In the genomic region with DNA sequence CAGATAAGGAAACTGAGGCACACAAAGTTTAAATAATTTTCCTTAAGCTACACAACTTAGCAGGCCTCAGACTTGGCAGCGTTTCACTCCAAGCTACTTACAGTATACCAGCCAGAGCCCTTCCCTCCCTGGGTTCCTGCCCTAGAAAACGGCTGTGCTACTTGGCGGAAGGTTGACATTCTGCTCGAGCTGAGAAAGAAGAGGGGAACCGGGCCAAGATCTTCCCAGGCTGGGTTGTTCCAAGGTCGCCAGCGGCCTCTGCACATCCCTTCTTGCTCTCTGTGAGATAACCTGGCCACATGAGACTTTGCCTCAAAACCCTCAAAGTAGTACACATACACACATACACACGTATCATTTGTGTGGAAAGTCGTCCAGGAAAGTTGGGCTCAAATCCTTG, we compare ENCODE assay signal across 9 mouse cellular contexts. TPM values are rescaled to one million over a fixed set of nuclear protein-coding genes. Genes with fewer than 3 reads are reported as not detected.
A peak's percentile ranks its signal among the peaks of the same experiment; 100 is the strongest.
DNase-seq lines count a peak whose midpoint lies in the region; ATAC-seq and TF ChIP-seq lines count a peak whose summit lies in the region.
"Had no signal": no experiment of that assay in that cellular context is flagged by ENCODE, and none has a peak within 500 bp of the region (broad histone marks: within the 10 kb centered on the region; RNA-seq: fewer than 3 reads in every experiment).

No protein-coding gene starts in this region.

- H3K36me3 ChIP-seq in hindbrain, embryonic 14.5 days (replicated peaks; ENCODE audit: control insufficient read depth, insufficient read depth): no peaks in the 10 kb centered on the region
- no peaks in the 10 kb centered on the region for H3K36me3 ChIP-seq in limb, embryonic 14.5 days (ENCODE audit: control insufficient read depth, insufficient read depth, low read length)
- H3K36me3 ChIP-seq in neural tube, embryonic 13.5 days: no peaks in the 10 kb centered on the region

- no peaks in the 10 kb centered on the region for H3K9me3 ChIP-seq in hindbrain, embryonic 14.5 days (ENCODE audit: control insufficient read depth, low read length)
- H3K9me3 ChIP-seq in limb, embryonic 14.5 days (ENCODE audit: control insufficient read depth, low read length): no peaks in the 10 kb centered on the region
- H3K9me3 ChIP-seq in neural tube, embryonic 13.5 days: no peaks in the 10 kb centered on the region

- peak overlapping the region; percentile 96 for H3K4me2 ChIP-seq in hindbrain, embryonic 14.5 days (replicated peaks)
- H3K4me2 ChIP-seq in limb, embryonic 14.5 days (replicated peaks; ENCODE audit: low read depth, low read length, severe bottlenecking): peak overlapping the region; percentile 87
- peak overlapping the region; percentile 95 for H3K4me2 ChIP-seq in neural tube, embryonic 13.5 days

- peak; percentile 53 for DNase-seq in layer of hippocampus, adult 11-12 months (ENCODE audit: low spot score)
- DNase-seq in layer of hippocampus, adult 8-10 months (ENCODE audit: low spot score in 2 of 2): no peak
- peak; percentile 90 for DNase-seq in brain, adult 2 months (ENCODE audit: low read depth, low spot score)
- DNase-seq in gastrocnemius, adult 2 months: peak; percentile 92
- DNase-seq in hindbrain, embryonic 14.5 days (ENCODE audit: low spot score): peak; percentile 36
- peak; percentile 62 for DNase-seq in limb, embryonic 14.5 days (ENCODE audit: low spot score)
- no peak for DNase-seq in B cell, adult 2 months

- intact Hi-C loops in gastrocnemius, adult 2 months (cut with DNase I): loop anchor here (2.0 to 5.0 kb wide), 3 partner anchors 17 to 131 kb away; partner anchors contain the start of genes Blm and Fes

- H3K27ac ChIP-seq in gastrocnemius, adult 2 months: peak overlapping the region; percentile 97
- no peak overlapping the region for H3K27ac ChIP-seq in hindbrain, embryonic 14.5 days
- no peak overlapping the region for H3K27ac ChIP-seq in limb, embryonic 14.5 days (replicated peaks; ENCODE audit: low read depth, low read length)
- peak overlapping the region; percentile 6; the same call in 1 of the 2 replicates for H3K27ac ChIP-seq in neural tube, embryonic 13.5 days (replicated peaks)

- TF ChIP-seq POLR2A in limb, embryonic 14.5 days (IDR thresholded peaks at IDR 0.05; ENCODE audit: borderline replicate concordance, extremely low read depth, insufficient read depth, insufficient read length): no peak

- H3K4me3 ChIP-seq in gastrocnemius, adult 2 months: peak overlapping the region; percentile 90
- peak overlapping the region; percentile 78; the same call in 1 of the 2 replicates for H3K4me3 ChIP-seq in hindbrain, embryonic 14.5 days (replicated peaks; ENCODE audit: low read length)
- H3K4me3 ChIP-seq in limb, embryonic 14.5 days (replicated peaks; ENCODE audit: low read length): peak overlapping the region; percentile 89; the same call in 1 of the 2 replicates
- peak overlapping the region; percentile 92; the same call in 1 of the 2 replicates for H3K4me3 ChIP-seq in neural tube, embryonic 13.5 days

- no peak for TF ChIP-seq CTCF in gastrocnemius, adult 2 months (IDR thresholded peaks at IDR 0.05)

- H3K27me3 ChIP-seq in hindbrain, embryonic 14.5 days (ENCODE audit: control insufficient read depth, insufficient read depth, low read length): no peaks in the 10 kb centered on the region
- H3K27me3 ChIP-seq in limb, embryonic 14.5 days (ENCODE audit: control insufficient read depth, insufficient read depth, low read length): no peaks in the 10 kb centered on the region
- H3K27me3 ChIP-seq in neural tube, embryonic 13.5 days: peaks cover 17% of the 10 kb centered on the region
- H3K27me3 ChIP-seq: Patski had no signal

- peaks cover 23% of the 10 kb centered on the region for H3K4me1 ChIP-seq in hindbrain, embryonic 14.5 days (replicated peaks; ENCODE audit: control insufficient read depth, insufficient read depth, low read length)
- peaks cover 24% of the 10 kb centered on the region for H3K4me1 ChIP-seq in limb, embryonic 14.5 days (ENCODE audit: control insufficient read depth, insufficient read depth, low read length)
- H3K4me1 ChIP-seq in neural tube, embryonic 13.5 days (replicated peaks): peaks cover 40% of the 10 kb centered on the region

- ATAC-seq in hindbrain, embryonic 14.5 days (ENCODE audit: low FRiP score): no peak
- no peak for ATAC-seq in limb, embryonic 14.5 days (ENCODE audit: low FRiP score, low read depth)
- ATAC-seq in neural tube, embryonic 13.5 days (ENCODE audit: low read depth): no peak

- 49% methylated on average over 9 of the region's 9 CpGs for WGBS in hindbrain, embryonic 14.5 days
- 41% methylated on average over 9 of the region's 9 CpGs for WGBS in limb, embryonic 14.5 days
- WGBS in neural tube, embryonic 13.5 days: 48% methylated on average over 9 of the region's 9 CpGs

- no peak overlapping the region for H3K9ac ChIP-seq in hindbrain, embryonic 14.5 days
- peak overlapping the region; percentile 97; the same call in 1 of the 2 replicates for H3K9ac ChIP-seq in limb, embryonic 14.5 days (ENCODE audit: low read depth, low read length, severe bottlenecking)
- peak overlapping the region; percentile 98; the same call in 1 of the 2 replicates for H3K9ac ChIP-seq in neural tube, embryonic 13.5 days

RNA-seq across cellular contexts. Expression of gene Furin, which starts 1.7 kb away (rescaled TPM):
- 10 to 100 TPM; 36.1 to 43.8 (median 39.7) TPM for total RNA-seq in layer of hippocampus, adult 8-10 months (2022)
- 10 to 100 TPM; 48.5 to 49.0 TPM for total RNA-seq in gastrocnemius, adult 2 months (2021)
- polyA plus RNA-seq in hindbrain, embryonic 14.5 days (2014; fragmentation: Nextera tagmentation; extraction: Ambion mirVana): 6.0 and 6.7 TPM in 2 replicates
- polyA plus RNA-seq in limb, embryonic 14.5 days (2012; rRNA removed): 40.5 and 58.3 TPM in 2 replicates
- polyA plus RNA-seq in limb, embryonic 14.5 days (2014; fragmentation: Nextera tagmentation; extraction: Ambion mirVana): 17.0 and 19.8 TPM in 2 replicates
- 4.3 and 4.7 TPM in 2 replicates for polyA plus RNA-seq in neural tube, embryonic 13.5 days (2015; fragmentation: Nextera tagmentation; extraction: Ambion mirVana)

RNA-seq across cellular contexts. Expression of gene Fes, which starts 15.8 kb away (rescaled TPM):
- total RNA-seq in layer of hippocampus, adult 8-10 months (2022): 10 to 100 TPM in 2 of 4 experiments, 1 to 10 TPM in 2; 7.0 to 20.0 (median 14.1) TPM
- 1 to 10 TPM; 2.6 to 3.9 TPM for total RNA-seq in gastrocnemius, adult 2 months (2021)
- 3.8 and 4.6 TPM in 2 replicates for polyA plus RNA-seq in hindbrain, embryonic 14.5 days (2014; fragmentation: Nextera tagmentation; extraction: Ambion mirVana)
- polyA plus RNA-seq in limb, embryonic 14.5 days (2012; rRNA removed): 23.5 and 26.0 TPM in 2 replicates
- 12.6 and 14.5 TPM in 2 replicates for polyA plus RNA-seq in limb, embryonic 14.5 days (2014; fragmentation: Nextera tagmentation; extraction: Ambion mirVana)
- 5.8 and 6.2 TPM in 2 replicates for polyA plus RNA-seq in neural tube, embryonic 13.5 days (2015; fragmentation: Nextera tagmentation; extraction: Ambion mirVana)

RNA-seq across cellular contexts. Expression of gene Man2a2, which starts 32.4 kb away (rescaled TPM):
- total RNA-seq in layer of hippocampus, adult 8-10 months (2022): 100 to 1,000 TPM; 161 to 192 (median 173) TPM
- total RNA-seq in gastrocnemius, adult 2 months (2021): 100 to 1,000 TPM; 111 to 161 TPM
- 18.9 and 21.6 TPM in 2 replicates for polyA plus RNA-seq in hindbrain, embryonic 14.5 days (2014; fragmentation: Nextera tagmentation; extraction: Ambion mirVana)
- polyA plus RNA-seq in limb, embryonic 14.5 days (2012; rRNA removed): 64.8 and 89.1 TPM in 2 replicates
- polyA plus RNA-seq in limb, embryonic 14.5 days (2014; fragmentation: Nextera tagmentation; extraction: Ambion mirVana): 14.8 and 18.4 TPM in 2 replicates
- polyA plus RNA-seq in neural tube, embryonic 13.5 days (2015; fragmentation: Nextera tagmentation; extraction: Ambion mirVana): 23.6 and 24.8 TPM in 2 replicates

Comparison
In these comparisons a context has a peak if more than half of its experiments do, and no peak if none do; other contexts are left out.
1. DNase-seq: peak in layer of hippocampus, adult 11-12 months (single experiment), brain, adult 2 months (single experiment), gastrocnemius, adult 2 months (single experiment), hindbrain, embryonic 14.5 days (single experiment) and limb, embryonic 14.5 days (single experiment); none in layer of hippocampus, adult 8-10 months (0 of 2) and B cell, adult 2 months (0 of 2).
2. H3K27ac ChIP-seq: peak in gastrocnemius, adult 2 months (single experiment) and neural tube, embryonic 13.5 days (single experiment); none in hindbrain, embryonic 14.5 days (single experiment) and limb, embryonic 14.5 days (single experiment).
3. Peak in every context shown above with its lines, with median percentiles within 50 percentile points of each other: H3K4me3 ChIP-seq and H3K4me2 ChIP-seq.